Comparison of ENCODE assay signal across 26 mouse cellular contexts in genomic region chr1:161788339-161788738, GRCm38 (mm10). TPM values are rescaled to one million over a fixed set of nuclear protein-coding genes. Genes with fewer than 3 reads are reported as not detected.
DNase-seq lines count a peak whose midpoint lies in the region; ATAC-seq and TF ChIP-seq lines count a peak whose summit lies in the region.
"Had no signal": no experiment of that assay in that cellular context is flagged by ENCODE, and none has a peak within 500 bp of the region (broad histone marks: within the 10 kb centered on the region; RNA-seq: fewer than 3 reads in every experiment).

Gene Fasl (minus strand): TSS chr1:161788495.

- no peak within 1 kb of the TSS for H3K4me2 ChIP-seq in forebrain, postnatal 0 days (ENCODE audit: low read depth)
- H3K4me2 ChIP-seq: forebrain, embryonic 12.5 days; heart, embryonic 12.5 days; hindbrain, embryonic 15.5 days; limb, embryonic 13.5 days; liver, embryonic 13.5 days; lung, embryonic 14.5 days; midbrain, embryonic 11.5 days; neural tube, embryonic 13.5 days had no signal

- H3K9me3 ChIP-seq in midbrain, embryonic 10.5 days (replicated peaks), result no peaks in the 10 kb centered on the region
- no peaks in the 10 kb centered on the region for H3K9me3 ChIP-seq in forebrain, postnatal 0 days (ENCODE audit: low read length)
- H3K9me3 ChIP-seq: forebrain, embryonic 12.5 days; heart, embryonic 12.5 days; hindbrain, embryonic 15.5 days; limb, embryonic 13.5 days; liver, embryonic 13.5 days; neural tube, embryonic 13.5 days had no signal

- no peaks in the 10 kb centered on the region for H3K4me1 ChIP-seq in midbrain, embryonic 10.5 days
- no peaks in the 10 kb centered on the region for H3K4me1 ChIP-seq in forebrain, postnatal 0 days (ENCODE audit: insufficient read depth)
- H3K4me1 ChIP-seq: forebrain, embryonic 12.5 days; hindbrain, embryonic 15.5 days; limb, embryonic 13.5 days; neural tube, embryonic 13.5 days had no signal

- no peak within 1 kb of the TSS for H3K9ac ChIP-seq in forebrain, postnatal 0 days
- H3K9ac ChIP-seq: forebrain, embryonic 12.5 days; heart, embryonic 12.5 days; hindbrain, embryonic 15.5 days; limb, embryonic 13.5 days; liver, embryonic 13.5 days; lung, embryonic 14.5 days; neural tube, embryonic 13.5 days had no signal

- no peak for TF ChIP-seq CTCF in forebrain, postnatal 0 days (IDR thresholded peaks at IDR 0.05; ENCODE audit: low read depth)

- H3K27me3 ChIP-seq in midbrain, embryonic 10.5 days (ENCODE audit: low read depth, poor library complexity, severe bottlenecking), result no peaks in the 10 kb centered on the region
- no peaks in the 10 kb centered on the region for H3K27me3 ChIP-seq in forebrain, postnatal 0 days (ENCODE audit: insufficient read depth, low read length)
- H3K27me3 ChIP-seq: forebrain, embryonic 12.5 days; heart, embryonic 12.5 days; hindbrain, embryonic 15.5 days; limb, embryonic 13.5 days; liver, embryonic 13.5 days; neural tube, embryonic 13.5 days had no signal

- peak; percentile 39 for ATAC-seq in megakaryocyte, adult 5-6 weeks (ENCODE audit: poor library complexity, severe bottlenecking)
- no peak for ATAC-seq in forebrain, postnatal 0 days
- ATAC-seq: Patski had no signal

- peak; percentile 88 for DNase-seq in CD4-positive helper T cell, adult 2 months (ENCODE audit: low read depth, low spot score)
- peak; percentile 88 for DNase-seq in T-cell, adult 2 months (ENCODE audit: low spot score)
- DNase-seq in thymus, postnatal 10 days (ENCODE audit: low spot score in 2 of 2), result peak; percentile 40 to 49
- no peak for DNase-seq in heart, adult 8-10 months (ENCODE audit: low spot score)
- DNase-seq in midbrain, embryonic 10.5 days (ENCODE audit: low spot score), result no peak
- DNase-seq in forebrain, postnatal 0 days, result no peak
- DNase-seq: cerebellum, adult 8-10 months; gastrocnemius, postnatal 25 days; kidney, adult 18-20 months; kidney, postnatal 10 days; liver, embryonic 13.5 days; lung, embryonic 14.5 days; lung, postnatal 4 days; right cerebral cortex, postnatal 25 days had no signal

- H3K27ac ChIP-seq in midbrain, embryonic 10.5 days (replicated peaks), result no peak within 1 kb of the TSS
- no peak within 1 kb of the TSS for H3K27ac ChIP-seq in forebrain, postnatal 0 days (ENCODE audit: low read depth, low read length)
- H3K27ac ChIP-seq: forebrain, embryonic 12.5 days; hindbrain, embryonic 15.5 days; limb, embryonic 13.5 days; neural tube, embryonic 13.5 days; stomach, postnatal 0 days had no signal

- H3K36me3 ChIP-seq in midbrain, embryonic 10.5 days, result no peaks in the 10 kb centered on the region
- no peaks in the 10 kb centered on the region for H3K36me3 ChIP-seq in forebrain, postnatal 0 days (ENCODE audit: insufficient read depth)
- H3K36me3 ChIP-seq: forebrain, embryonic 12.5 days; heart, embryonic 12.5 days; hindbrain, embryonic 15.5 days; limb, embryonic 13.5 days; liver, embryonic 13.5 days; neural tube, embryonic 13.5 days had no signal

- 88% methylated on average over 9 of the region's 9 CpGs for WGBS in midbrain, embryonic 10.5 days
- 87% methylated on average over 9 of the region's 9 CpGs for WGBS in forebrain, postnatal 0 days

- no peak within 1 kb of the TSS for H3K4me3 ChIP-seq in midbrain, embryonic 10.5 days
- H3K4me3 ChIP-seq in forebrain, postnatal 0 days (ENCODE audit: low read depth, low read length), result no peak within 1 kb of the TSS
- H3K4me3 ChIP-seq: forebrain, embryonic 12.5 days; heart, embryonic 12.5 days; hindbrain, embryonic 15.5 days; limb, embryonic 13.5 days; liver, embryonic 13.5 days; neural tube, embryonic 13.5 days had no signal

RNA-seq across cellular contexts. Expression of gene Fasl, which starts in this region (rescaled TPM):
- total RNA-seq in megakaryocyte, adult 5-6 weeks (2015), result 1.2 and 1.3 TPM in 2 replicates
- 1.5 and 1.8 TPM in 2 replicates for total RNA-seq in megakaryocyte, adult 5-6 weeks (2017)
- not detected for total RNA-seq in heart, adult 8-10 months (2022)
- polyA plus RNA-seq in midbrain, embryonic 10.5 days (2016; fragmentation: Nextera tagmentation; extraction: Ambion mirVana), result 0.26 TPM in 1 of 2 replicates, not detected in the other
- 0.10 and 0.15 TPM in 2 replicates for total RNA-seq in forebrain, postnatal 0 days (2014; rRNA removed)
- polyA plus RNA-seq in forebrain, postnatal 0 days (2015; fragmentation: Nextera tagmentation; extraction: Ambion mirVana), result not detected in 2 replicates
- total RNA-seq: adrenal gland, postnatal 4 days; gastrocnemius, postnatal 25 days; heart, postnatal 25 days; layer of hippocampus, adult 18-20 months had no signal
- polyA plus RNA-seq: forebrain, embryonic 12.5 days; heart, embryonic 12.5 days; limb, embryonic 13.5 days; liver, embryonic 13.5 days; lung, embryonic 14.5 days; Patski; stomach, postnatal 0 days had no signal

Comparison
In these comparisons a context has a peak if more than half of its experiments do, and no peak if none do; other contexts are left out.
1. DNase-seq: peak in CD4-positive helper T cell, adult 2 months (single experiment), T-cell, adult 2 months (single experiment) and thymus, postnatal 10 days (2 of 2); none in heart, adult 8-10 months (single experiment), midbrain, embryonic 10.5 days (single experiment) and forebrain, postnatal 0 days (single experiment).